Mouse (Mus musculus): ENCODE measurements around the gene 2700097O09Rik.
A peak's percentile ranks its signal among the peaks of the same experiment; 100 is the strongest.
"Not testable (repeated sequence)": the region's sequence is repeated elsewhere in the genome, so short reads cannot be mapped to it uniquely, and the experiment has no call there.

Gene 2700097O09Rik

DNA sequence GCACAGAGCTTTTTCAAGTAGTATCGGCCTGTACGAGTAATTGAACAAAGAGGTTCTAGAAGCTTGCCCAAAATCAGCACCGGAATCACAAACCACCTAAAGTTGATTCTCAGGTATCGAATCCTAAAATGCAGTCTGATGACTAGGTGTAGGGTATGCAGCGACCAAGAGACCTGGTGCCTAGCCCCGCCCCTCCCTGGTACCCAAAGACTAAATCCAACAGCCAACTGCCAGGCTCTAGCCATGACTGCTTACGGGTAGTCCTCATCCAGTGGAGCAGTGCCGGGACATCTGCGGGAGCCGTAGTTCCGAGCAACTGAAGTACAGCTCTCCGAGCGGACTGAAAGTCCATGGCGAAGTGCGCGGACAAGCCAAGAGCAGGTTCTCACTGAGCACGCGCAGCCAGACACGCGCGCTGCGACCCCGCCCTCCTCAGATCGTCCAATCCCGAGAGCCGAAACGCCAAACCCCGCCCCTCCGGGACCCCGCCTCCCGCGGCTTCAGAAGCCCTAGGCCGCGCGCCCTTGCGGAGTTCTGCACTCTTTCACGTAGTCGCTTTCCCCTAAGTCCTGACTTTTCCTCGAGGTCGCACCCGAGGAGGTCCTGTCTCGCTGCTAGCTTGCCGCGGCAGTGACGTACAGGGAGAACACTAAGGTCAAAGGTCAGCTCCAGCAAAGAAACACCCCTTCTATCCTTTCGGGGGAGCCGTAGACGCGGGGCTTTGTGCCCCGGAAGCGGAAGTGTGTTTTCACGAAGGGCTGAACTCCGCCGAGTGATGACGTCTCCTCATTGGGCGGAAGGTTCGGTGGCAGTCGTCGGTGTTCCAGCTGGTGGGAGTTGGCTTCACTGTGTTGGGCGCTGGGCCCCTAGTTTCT lies at the start of gene 2700097O09Rik, which contains the start of gene Srp54a:
2700097O09Rik (minus strand) TSS at position 385 of the 875 bp plus-strand sequence.
Srp54a (plus strand) TSS at position 537 of the 875 bp plus-strand sequence.
- DNase-seq (ENCODE audit: low spot score in 2 of 2) = peak; percentile 93 to 94

- not testable (repeated sequence) for DNase-seq (ENCODE audit: low spot score in 2 of 2)
Observed at GRCm38 (mm10) chr12:55124731-55125130, 44.8 kb upstream of the 2700097O09Rik start.

DNA sequence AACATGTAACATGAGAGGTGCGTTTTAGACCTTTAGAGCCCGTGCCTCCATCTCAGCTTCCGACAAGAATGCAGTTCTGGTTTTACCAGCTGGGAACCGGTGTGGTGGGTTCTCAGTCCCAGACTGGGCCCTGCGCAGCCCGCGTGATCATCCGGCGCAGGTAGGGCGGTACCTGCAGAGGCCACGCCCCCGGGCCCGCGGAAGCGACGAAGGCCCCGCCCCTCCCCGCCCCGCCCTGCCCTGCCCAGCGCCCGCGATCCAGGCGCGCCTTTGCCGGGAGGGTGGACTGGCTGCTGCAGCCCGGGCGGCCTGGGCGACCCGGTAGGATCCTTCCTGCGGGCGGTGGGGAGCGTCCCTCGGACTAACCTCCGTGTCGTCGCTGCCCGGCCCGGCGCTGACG lies 44.3 kb upstream of the 2700097O09Rik start, which contains the start of gene Fam177a:
Fam177a (plus strand) TSS at position 228 of the 400 bp plus-strand sequence.
- DNase-seq (ENCODE audit: low spot score in 2 of 2) = not testable (repeated sequence)

DNA sequence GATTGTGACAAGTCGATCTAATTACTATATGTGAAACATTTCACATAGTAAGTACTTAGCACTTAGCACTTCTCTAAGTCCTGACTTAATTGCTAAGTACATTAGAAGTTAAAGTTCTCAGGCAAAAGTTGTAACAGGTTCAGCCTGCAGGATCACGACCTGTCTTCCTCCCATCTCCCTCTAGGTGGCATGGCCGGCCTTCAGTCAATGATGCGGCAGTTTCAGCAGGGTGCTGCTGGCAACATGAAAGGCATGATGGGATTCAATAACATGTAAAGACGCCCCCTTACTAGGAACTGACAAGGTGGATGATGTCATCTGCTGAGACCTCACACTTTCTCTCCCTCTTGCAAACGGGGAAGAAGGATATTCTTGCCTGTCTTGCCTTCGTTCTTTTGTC lies 32.7 kb upstream of the 2700097O09Rik start:
- not testable (repeated sequence) for DNase-seq (ENCODE audit: low spot score in 2 of 2)

GRCm38 (mm10) chr12:55092127-55092526 lies 12.2 kb upstream of the 2700097O09Rik start:
- not testable (repeated sequence) for DNase-seq (ENCODE audit: low spot score in 2 of 2)

DNA sequence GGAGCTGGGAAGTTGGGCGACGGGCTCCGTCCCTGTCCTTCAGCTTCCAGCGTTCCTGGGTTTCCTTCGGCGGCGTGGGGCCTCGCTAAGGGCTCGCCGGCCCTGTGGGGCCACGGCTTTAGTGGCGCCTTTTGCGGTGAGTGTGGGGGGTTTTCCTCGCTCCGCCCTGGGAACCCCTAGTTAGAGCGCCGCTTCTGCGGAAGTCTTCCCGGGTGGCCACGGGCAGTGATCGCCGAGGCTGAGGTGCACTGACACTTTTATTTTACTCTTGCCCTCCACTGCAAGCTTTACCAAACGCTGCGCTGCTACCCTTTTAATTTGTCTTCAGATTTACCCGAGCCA lies 662 bp upstream of the 2700097O09Rik start:
- not testable (repeated sequence) for DNase-seq (ENCODE audit: low spot score in 2 of 2)

DNA sequence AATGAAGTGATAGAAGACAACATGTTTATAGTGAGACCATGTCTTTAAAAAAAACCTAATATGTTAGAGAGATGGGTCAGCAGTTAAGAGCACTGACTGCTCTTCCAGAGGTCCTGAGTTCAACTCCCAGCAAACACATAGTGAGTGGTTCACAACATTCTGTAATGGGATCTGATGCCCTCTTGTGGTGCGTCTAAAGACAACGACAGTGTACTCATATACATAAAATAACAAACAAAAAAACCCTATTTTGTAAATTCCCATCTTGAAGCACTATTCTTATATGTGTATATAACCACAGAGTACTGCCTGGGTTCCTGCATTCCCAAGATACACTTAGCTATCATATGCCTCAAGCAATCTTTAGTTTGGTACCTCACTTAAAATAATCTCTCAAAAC lies 1.2 kb downstream of the 2700097O09Rik start:
- DNase-seq (ENCODE audit: low spot score in 2 of 2) = not testable (repeated sequence)

GRCm38 (mm10) chr12:55075296-55075695 lies 4.6 kb downstream of the 2700097O09Rik start:
- no peak for DNase-seq (ENCODE audit: low spot score in 2 of 2)

GRCm38 (mm10) chr12:55073686-55074085 lies 6.2 kb downstream of the 2700097O09Rik start:
- DNase-seq (ENCODE audit: low spot score in 2 of 2) = no peak

GRCm38 (mm10) chr12:55072495-55072894 lies 7.4 kb downstream of the 2700097O09Rik start:
- DNase-seq (ENCODE audit: low spot score in 2 of 2) = no peak

- DNase-seq (ENCODE audit: low spot score in 2 of 2) = no peak
Observed at GRCm38 (mm10) chr12:55062141-55062540, 17.8 kb downstream of the 2700097O09Rik start.

- DNase-seq (ENCODE audit: low spot score in 2 of 2) = no peak
Observed at GRCm38 (mm10) chr12:55061006-55061405, 18.9 kb downstream of the 2700097O09Rik start.

- DNase-seq (ENCODE audit: low spot score in 2 of 2) = no peak
Observed at GRCm38 (mm10) chr12:55060212-55060898, 19.6 kb downstream of the 2700097O09Rik start.

DNA sequence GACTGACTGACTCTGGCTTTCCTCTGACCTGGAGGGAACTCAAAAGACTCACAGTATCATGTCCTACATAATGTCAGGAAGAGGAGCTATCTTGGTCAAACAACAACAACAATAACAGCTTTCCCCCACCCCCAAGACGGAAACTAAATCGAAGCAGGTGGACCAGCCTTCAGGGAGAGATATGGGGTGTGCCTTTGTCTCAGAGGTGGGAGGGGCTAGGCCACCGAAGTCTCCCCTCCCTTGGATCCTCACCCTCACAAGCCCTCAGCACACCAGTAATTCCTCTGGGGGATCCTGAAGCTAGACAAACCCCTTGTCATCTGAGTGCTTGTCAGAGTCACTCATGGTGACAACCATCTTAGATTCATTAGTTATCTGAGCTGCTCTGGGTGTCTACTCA lies 20.1 kb downstream of the 2700097O09Rik start:
- DNase-seq (ENCODE audit: low spot score in 2 of 2) = no peak

DNA sequence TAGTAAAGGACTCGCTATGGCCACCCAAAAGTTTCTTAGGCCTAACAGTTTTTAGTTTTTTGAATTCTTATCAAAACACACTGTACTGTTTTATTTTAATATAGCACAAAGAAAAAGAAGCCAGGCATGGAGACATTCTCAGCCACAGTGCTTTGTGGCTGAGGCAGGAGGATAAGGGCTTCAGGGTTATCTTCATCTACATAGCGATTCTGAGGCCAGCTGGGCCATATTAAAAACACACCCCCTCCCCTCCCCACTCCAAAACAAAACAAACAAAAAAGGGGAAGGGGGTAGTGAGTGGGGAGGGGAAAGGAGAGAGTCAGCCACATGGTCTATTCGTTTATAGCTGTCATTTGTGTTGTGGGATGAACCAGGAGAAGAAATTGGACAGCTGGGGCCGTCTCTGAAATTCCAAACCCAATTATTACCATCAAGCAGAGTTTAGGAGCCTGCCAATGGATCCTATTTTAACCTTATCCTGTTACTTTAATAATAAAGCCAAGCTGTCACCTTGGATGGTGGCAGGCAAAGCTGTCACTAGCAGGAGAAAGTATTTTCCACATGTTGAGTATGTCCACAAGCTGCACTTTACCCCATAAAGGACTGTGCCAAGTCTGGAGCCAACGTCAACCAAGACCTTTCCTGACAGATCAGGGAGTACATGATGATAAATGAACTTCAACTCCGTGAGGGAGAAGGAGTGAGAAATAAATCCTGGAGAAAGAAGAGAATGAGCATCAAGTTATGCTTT lies 20.9 kb downstream of the 2700097O09Rik start:
- no peak for DNase-seq (ENCODE audit: low spot score in 2 of 2)

GRCm38 (mm10) chr12:55056703-55057102 lies 23.2 kb downstream of the 2700097O09Rik start:
- DNase-seq (ENCODE audit: low spot score in 2 of 2) = no peak

GRCm38 (mm10) chr12:55054551-55055241 lies 25.2 kb downstream of the 2700097O09Rik start:
- no peak for DNase-seq (ENCODE audit: low spot score in 2 of 2)

DNA sequence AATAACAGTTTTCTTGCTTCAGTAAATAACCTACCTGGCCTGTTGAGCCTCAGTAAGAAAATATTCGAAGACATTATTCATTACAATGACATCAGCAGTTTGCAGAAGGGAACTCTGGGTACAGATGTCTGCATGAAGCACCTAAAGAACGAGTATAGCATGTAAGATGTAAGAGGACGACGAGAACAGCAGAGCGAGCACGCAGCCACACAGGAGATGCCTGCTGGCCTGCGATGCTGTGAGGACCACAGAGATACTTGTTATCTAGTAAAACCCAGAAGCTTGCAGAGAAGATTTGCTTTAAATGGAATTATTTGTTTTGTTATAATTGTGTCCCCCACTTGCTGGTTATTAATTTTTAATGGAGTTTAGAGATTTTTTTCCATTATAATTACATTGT lies 26.6 kb downstream of the 2700097O09Rik start:
- no peak for DNase-seq (ENCODE audit: low spot score in 2 of 2)

GRCm38 (mm10) chr12:55051210-55052173 lies 28.4 kb downstream of the 2700097O09Rik start:
- no peak for DNase-seq (ENCODE audit: low spot score in 2 of 2)

DNA sequence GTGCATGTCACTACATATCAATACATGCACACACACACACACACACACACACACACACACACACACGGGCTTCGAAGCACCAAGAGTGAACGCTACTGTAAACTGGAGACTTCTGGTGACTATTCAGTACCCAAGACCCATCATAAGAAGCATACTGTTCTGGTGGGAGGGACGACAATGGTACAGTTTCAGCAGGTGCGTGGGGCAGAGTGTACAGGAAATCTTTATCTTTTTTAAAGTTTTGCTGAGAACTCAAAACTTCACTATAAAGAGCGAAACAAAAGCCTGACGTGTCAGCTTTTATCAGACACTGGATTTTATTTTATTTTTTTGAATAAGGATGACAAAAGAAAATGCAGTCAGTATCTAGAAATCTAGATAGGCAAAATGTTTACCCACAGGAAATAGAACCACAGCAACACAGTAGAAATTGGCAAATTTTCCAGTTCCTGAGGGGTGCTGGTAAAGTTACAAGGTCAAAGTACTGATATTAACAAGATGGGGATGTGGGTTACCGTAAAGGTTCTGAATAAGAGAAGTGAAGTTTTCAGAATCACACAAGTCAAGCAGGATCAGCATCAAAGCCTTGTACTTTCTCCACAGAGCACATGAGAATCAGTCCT lies 30.1 kb downstream of the 2700097O09Rik start:
- DNase-seq (ENCODE audit: low spot score in 2 of 2) = no peak

Data from frontal cortex, postnatal 36 days (tissue).